Mouse (Mus musculus) testis, adult 2 months (tissue): Measurements from ENCODE around the gene D6Wsu163e.

Experiments
- CTCF ChIP-seq: fragments of 200-500 bp; IDR thresholded peaks from 2 replicates; pipeline ENCODE4 v1.5.1; 2012; ENCODE audit warnings: low read depth, mild to moderate bottlenecking, inconsistent platforms, low read length, moderate library complexity; ENCODE audit not compliant: control insufficient read depth, insufficient read depth, insufficient replicate concordance
- POLR2A ChIP-seq: fragments of 200-500 bp; IDR thresholded peaks from 2 replicates; pipeline ENCODE4 v1.6.1; 2012; ENCODE audit warnings: low read depth, mild to moderate bottlenecking, inconsistent platforms, low read length, moderate library complexity; ENCODE audit not compliant: control insufficient read depth

- TF ChIP-seq CTCF (no peak), POLR2A (no peak)
Measured at GRCm38 (mm10) chr6:126938047-126938446, 1.7 kb upstream of the D6Wsu163e start.
